Mouse (Mus musculus) brain, adult 2 months (tissue): ENCODE data around the gene Efcab1.
"Not testable (repeated sequence)": the region's sequence is repeated elsewhere in the genome, so short reads cannot be mapped to it uniquely, and the experiment has no call there.

Experiments
- DNase-seq: peaks from one replicate; pipeline ENCODE4 v3.0.0; 2011; ENCODE audit warnings: low read depth, low spot score

Gene Efcab1

GRCm38 (mm10) chr16:14906393-14907100 is at the start of gene Efcab1:
Gene Efcab1, plus strand, starts transcription at chr16:14906606.
- DNase-seq = peak; percentile 88

- peak; percentile 59 for DNase-seq
These were observed 47.0 kb upstream of the Efcab1 start for GRCm38 (mm10) chr16:14859443-14859842.

- DNase-seq = no peak
These were observed 21.5 kb upstream of the Efcab1 start for GRCm38 (mm10) chr16:14884916-14885315.

GRCm38 (mm10) chr16:14885372-14885771 is 21.0 kb upstream of the Efcab1 start:
- DNase-seq = no peak

GRCm38 (mm10) chr16:14892492-14892891 is 13.9 kb upstream of the Efcab1 start:
- no peak for DNase-seq

GRCm38 (mm10) chr16:14893864-14894263 is 12.5 kb upstream of the Efcab1 start:
- DNase-seq = no peak

GRCm38 (mm10) chr16:14894713-14895112 is 11.7 kb upstream of the Efcab1 start:
- DNase-seq = no peak

- no peak for DNase-seq
These were observed 10.9 kb upstream of the Efcab1 start for GRCm38 (mm10) chr16:14895543-14895942.

GRCm38 (mm10) chr16:14930711-14931110 is 24.3 kb downstream of the Efcab1 start:
- DNase-seq = not testable (repeated sequence)

GRCm38 (mm10) chr16:14936478-14937166 is 30.2 kb downstream of the Efcab1 start:
- DNase-seq = peak; percentile 5

GRCm38 (mm10) chr16:14939552-14939951 is 33.1 kb downstream of the Efcab1 start:
- DNase-seq = no peak

GRCm38 (mm10) chr16:14939994-14940715 is 33.7 kb downstream of the Efcab1 start:
- no peak for DNase-seq

GRCm38 (mm10) chr16:14940898-14941297 is 34.5 kb downstream of the Efcab1 start:
- peak; percentile 35 for DNase-seq

GRCm38 (mm10) chr16:14943530-14943929 is 37.1 kb downstream of the Efcab1 start:
- DNase-seq = no peak

- not testable (repeated sequence) for DNase-seq
These were observed 41.2 kb downstream of the Efcab1 start for GRCm38 (mm10) chr16:14947561-14947960.

- no peak for DNase-seq
These were observed 45.5 kb downstream of the Efcab1 start for GRCm38 (mm10) chr16:14951894-14952293.

GRCm38 (mm10) chr16:14959743-14960142 is 53.3 kb downstream of the Efcab1 start:
- no peak for DNase-seq

- DNase-seq = no peak
These were observed 67.3 kb downstream of the Efcab1 start for GRCm38 (mm10) chr16:14973696-14974095.

- no peak for DNase-seq
These were observed 72.8 kb downstream of the Efcab1 start for GRCm38 (mm10) chr16:14979228-14979627.

GRCm38 (mm10) chr16:14989614-14990268 is 83.3 kb downstream of the Efcab1 start:
- DNase-seq = peak; percentile 2

- DNase-seq = no peak
These were observed 84.6 kb downstream of the Efcab1 start for GRCm38 (mm10) chr16:14991001-14991400.
